Mouse (Mus musculus) frontal cortex, adult 2 months (tissue): ENCODE results near the gene Plbd2. TPM values are rescaled to one million over a fixed set of nuclear protein-coding genes. Genes with fewer than 3 reads are reported as not detected.

ENCODE experiments used
- DNase-seq, 2 experiments: peaks; one replicate each; pipeline ENCODE4 v3.0.0; 2022; ENCODE audit warnings: low spot score in 1 of 2; ENCODE audit errors: extremely low spot score in 1 of 2
- polyA plus RNA-seq: library from polyadenylated mRNA; depleted of rRNA; stranded (reverse); fragments of >200 nt; gene quantifications from 2 replicates; pipeline ENCODE4 v1.2.3, GENCODE M21; 2012; rRNA removed

The Plbd2 gene
- 38.8 and 42.7 TPM in 2 replicates for polyA plus RNA-seq

DNA sequence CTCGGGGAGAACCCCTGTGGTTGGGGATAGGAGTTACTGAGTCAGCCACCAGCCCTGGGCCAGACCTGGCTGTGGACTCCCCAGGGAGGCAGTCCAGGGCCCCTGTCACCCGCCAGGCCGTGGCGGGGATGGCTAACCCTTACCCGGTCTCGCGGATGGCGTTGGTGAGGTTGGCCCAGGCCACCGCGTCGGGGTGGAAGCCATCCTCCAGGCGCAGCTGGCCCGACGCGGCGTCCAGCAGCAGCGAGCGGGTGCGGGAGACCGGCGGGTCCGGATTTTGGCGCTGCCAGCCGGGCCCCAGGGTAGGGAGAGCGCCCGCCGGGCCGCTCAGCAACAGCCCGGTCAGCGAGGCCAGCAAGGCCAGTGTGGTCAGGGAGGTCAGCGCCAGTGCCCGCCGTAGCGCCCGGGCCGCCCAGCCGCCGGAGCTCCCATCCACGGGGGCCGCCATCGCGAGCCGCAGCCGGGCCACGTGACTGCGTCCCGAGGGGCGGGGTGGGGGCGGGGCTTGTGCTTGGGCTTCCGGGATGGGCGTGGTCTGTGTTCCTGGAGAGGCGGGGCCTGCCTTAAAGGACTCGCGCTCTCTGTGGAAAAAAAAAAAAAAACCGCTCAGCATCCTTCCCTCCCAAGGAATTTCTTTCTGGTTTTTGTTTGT lies at the start of gene Plbd2:
TSS of gene Plbd2 (minus strand) at position 482 of the 652 bp plus-strand sequence.
- peak in 1 of 2 experiments; percentile 83 for DNase-seq

DNA sequence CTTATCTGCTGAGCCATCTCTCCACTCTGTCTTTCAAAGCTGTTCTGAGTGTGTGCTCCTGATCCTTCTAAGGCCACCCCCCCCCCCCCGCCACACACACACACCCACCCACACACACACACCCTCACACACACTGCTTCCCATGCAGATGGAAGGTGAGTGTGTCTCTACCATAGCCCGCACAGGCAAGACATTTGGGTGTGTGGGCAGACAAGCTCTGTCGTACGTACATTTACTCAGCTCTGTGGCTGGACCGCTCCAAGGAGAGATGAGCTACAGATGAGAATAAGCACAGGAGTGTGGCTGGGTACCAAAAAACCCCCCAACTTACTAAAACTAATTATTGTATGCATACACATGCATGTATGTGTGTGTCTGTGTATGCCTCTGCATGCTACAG lies 47.2 kb upstream of the Plbd2 start:
- no peak for DNase-seq

DNA sequence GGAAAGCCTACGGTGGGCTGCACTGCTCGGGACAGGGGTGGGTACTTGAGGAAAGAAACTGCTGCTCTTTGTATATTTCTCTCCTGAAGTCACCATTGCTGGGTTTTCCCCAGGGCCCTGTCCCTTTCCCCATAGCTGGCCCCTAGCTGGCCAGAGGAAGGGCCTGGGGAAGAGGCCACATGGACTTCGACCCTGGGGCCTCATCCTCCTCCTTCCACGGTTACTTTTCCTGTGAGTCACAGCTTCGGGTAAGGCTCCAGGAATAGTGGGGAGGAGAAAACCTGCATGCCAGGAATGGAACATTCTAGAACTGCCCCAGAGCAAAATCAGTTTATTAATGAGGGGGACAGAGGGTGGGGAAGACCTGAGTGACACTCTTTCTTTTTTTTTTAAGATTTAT lies 46.7 kb upstream of the Plbd2 start:
- DNase-seq: no peak

DNA sequence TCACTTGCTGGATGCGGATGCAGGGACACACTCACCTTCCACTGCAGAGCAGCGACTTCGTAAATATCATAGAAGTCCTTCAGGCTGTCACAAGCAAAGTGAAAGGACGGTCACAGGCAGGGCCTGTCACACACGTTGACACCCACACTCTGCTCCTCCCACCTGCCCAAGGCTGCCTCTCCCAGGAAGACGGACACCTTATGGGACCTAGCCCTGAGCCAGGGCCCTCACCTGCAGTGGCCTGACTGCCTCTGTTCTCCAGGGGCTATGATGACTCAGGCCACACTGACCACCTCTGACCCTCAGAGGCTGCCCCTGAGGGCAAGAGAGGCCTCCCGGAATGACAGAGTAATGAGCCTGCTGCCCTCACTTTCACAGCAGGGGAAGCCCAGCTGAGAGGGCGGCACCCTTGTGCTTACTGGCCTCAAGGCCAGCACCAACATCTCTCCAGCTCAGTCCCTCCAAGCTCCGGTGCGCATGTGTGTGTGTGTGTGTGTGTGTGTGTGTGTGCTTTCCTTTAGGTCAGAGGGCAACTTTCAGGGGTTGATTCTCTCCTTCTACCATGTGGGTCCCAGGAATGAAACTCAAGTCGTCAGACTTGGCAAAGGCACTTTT lies 44.9 kb upstream of the Plbd2 start:
- no peak for DNase-seq

DNA sequence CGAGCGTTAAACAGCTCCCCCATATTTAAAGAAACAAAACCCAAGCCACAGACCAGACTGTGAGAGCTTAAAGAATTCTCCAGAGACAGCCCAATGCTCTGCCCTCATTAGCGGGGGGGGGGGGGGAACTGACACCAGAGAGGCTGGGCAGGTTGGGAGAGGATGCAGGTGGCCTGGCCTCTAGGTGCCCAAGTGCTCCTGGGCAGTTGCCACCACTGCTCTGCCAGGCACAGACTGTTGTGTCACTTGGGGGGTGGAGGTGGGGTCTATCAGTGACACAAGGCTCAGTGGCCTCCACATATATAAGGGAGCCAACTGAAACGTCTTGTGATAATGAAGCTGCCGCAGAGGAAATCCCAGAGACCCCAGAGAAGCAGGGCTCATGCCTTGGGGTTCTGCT lies 33.2 kb upstream of the Plbd2 start:
- no peak for DNase-seq

DNA sequence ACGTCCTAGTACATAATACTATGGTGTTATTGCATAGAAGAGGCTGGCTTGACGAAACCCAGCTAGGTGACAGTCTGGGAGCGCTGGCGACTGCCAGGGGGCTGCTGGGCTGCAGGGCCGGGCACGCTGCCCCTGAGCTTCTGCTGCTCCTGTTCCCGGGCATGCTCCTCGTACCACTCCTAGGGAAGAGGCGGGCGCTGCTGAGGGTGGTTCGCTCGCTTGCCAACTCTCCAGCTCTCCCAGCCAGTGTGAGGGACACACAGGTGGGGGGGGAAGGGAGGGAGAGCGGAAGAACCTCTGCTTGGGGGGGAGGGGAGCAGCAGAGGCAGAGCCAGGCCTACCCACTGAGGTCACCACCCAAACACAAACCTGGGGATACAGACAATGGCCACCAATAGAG lies 32.6 kb upstream of the Plbd2 start:
- peak in 1 of 2 experiments; percentile 48 for DNase-seq

DNA sequence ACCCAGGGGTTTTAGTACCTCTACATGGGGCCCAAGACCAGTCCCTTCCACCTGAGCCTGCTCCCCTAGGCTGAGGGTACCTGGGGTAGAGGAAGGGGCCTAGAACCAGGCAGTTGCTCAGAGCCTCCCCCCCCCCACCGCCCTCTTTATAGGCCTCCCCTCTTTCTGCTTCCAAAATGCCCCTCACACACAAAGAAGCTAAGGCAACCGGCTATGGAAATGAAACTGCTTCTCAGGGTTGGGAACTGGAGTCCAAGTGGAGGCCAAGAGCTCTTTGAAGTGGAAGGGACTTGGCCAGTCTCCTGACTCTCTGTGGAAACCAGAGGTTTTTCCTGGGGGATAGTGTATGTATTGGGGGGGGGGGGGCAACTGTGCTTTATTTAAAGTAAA lies 31.3 kb upstream of the Plbd2 start:
- DNase-seq: no peak

DNA sequence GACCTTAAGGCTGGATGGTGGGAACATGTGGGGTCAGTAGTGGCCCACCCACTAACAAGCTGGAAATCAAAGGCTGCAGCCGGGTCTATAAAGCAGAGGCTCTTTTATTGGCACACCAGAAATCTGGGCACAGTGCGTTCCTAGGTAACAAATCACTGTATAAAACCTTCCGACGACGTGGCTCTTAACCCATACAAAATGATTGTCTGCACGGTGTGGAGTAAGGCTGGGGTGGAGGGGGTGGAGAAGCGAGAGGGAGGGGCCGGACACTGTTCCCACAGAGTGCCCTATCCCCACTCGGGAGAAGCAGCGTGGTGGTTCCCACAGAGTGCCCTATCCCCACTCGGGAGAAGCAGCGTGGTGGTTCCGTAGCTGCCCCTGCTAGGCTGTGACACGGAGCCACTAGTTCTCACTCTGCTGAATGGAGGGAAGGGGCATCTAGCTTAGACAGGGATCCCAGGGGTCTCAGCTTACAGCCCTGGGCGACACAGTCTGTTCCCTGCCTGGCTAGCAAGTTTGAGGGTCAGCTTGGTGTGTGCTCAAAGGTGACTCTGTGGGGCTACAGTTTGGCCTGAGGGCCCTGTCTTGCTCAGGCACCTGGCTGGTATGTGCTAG lies 30.8 kb upstream of the Plbd2 start:
- DNase-seq: no peak

DNA sequence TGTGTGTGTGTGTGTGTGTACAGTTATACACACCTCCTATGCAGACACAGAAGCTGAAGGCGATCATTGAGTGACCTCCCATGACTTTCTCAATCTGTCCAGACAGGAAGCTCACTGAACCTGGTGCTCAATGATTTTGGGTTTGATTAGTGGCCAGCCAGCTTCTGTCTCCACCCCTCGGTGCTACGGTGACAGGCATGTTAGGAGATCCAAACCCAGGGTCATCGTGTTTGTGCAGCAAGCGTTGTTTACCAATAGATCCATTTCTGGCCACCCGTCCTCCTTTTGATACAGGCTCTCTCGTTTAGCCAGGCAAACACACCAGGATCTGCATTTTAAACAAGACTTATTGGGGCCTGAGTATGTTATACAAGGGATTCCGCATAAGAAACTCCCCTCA lies 28.2 kb upstream of the Plbd2 start:
- DNase-seq: no peak

DNA sequence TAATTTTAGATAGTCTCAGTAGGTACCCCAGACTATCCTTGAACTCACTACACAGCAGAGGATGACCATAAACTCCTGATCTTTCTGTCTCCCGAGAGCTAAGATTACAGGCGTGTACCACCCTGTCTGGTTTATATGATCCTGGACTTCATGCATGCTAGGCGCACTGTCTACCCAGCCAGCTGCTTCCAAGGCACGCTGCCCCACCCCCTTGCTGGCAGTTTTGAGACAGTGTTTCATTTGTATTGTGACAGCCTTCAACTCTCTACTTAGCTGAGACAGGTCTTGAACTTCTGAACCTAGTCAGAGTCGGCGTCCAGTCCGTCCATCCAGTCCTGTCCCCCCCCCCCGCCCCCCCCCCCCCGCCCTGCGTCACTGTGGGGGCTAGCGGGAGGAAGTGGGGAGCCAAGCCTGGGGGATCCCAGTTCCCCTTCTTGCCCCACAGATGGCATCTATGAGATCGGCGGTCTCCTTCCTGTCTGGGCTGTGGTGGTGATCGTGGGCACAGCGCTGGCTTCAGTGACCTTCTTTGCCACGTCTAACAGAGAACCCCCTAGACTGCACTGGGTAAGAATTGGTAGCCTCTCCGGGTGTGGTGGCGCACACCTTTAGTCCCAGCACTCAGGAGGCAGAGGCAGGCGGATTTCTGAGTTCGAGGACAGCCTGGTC lies 24.0 kb upstream of the Plbd2 start:
- DNase-seq: no peak

DNA sequence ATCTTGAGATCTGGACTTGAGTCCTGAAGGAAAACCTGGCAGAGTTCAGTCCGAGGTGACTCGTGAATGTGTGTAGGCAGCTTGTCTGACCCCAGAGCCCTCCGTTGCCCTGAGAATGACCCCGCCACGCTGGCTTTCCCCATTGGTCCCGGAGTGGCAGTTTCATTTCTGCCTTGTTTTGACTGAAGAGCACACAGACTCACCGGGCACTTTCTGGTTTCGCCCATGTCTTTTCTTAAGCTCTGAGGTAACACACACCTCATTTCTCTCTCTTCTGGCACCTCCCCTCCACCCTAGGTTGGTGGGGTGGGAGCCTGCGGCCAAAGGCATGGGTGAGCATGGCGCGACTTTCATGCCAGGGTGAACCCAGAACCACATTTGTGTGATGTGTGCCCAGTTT lies 22.9 kb upstream of the Plbd2 start:
- DNase-seq: no peak

DNA sequence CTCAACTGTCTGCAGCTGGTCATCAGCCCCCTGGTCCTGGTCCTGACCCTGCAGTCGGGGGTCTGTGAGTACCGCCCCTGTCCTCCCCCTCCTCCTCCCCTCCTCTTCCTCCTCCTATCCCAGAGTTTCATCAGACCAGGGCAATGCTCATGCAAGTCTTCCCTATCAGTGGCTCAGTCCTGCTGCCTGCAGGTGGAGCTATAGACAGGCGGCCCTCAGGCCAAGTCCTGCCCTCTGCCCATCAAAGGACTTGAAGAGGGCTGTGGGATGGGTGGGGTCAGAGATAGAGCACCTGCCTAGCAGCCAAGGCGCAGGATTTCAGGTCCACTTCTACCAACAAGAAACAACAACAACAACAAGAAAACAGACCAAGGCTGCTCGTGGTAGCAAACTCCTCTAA lies 22.3 kb upstream of the Plbd2 start:
- no peak for DNase-seq

DNA sequence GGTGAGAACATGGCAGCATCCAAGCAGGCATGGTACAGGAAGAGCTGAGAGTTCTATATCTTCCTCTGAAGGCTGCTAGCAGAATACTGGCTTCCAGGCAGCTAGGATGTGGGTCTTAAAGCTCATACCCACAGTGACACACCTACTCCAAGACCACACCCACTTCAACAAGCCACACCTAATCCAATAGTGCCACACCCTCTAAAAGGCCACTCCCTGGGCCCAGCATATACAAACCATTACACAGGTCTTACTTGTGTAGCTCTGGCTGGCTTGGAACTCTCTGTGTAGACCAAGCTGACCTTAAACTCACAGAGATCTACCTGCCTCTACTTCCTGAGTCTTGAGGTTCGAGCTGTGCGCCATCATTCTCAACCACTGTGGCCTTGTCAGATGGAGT lies 21.3 kb upstream of the Plbd2 start:
- DNase-seq: no peak

DNA sequence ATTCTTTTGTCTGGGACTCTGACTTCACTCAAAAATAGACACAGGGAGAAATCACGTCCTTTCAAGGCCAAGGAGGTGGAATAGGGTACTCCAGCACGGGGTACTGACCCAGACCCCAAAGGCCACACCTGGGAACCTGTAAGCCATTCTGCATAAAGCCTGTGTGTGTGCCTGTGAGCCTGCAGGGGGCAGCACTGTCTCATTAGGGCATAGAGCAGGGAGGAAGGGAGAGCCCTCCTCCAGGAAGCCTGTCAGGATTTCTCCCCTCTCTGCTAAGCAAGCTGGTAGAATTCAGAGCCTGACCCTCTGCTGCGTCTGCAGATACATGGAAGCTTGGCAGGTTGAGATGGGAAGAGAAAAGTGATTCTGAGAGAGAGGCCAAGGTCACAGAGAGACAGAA lies 19.2 kb upstream of the Plbd2 start:
- DNase-seq: no peak

DNA sequence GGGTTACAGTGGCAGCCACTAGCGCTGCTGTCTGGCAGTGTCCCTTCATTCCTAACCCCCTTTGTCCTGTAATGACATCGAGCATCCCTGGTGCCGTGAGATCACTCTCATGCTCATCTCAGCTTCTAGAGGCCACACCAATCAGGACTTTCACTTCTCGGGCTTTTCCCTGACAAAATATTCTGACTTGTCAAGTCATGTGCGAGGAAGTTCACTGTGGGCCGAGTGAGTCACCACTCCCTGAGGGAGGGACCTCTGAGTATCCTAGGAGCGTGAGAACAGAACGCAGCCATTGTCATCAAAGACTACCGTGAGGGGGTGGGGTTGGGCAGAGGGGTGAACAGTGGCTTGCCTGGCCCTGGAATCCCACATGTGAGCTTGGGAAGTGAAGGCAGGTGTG lies 14.1 kb upstream of the Plbd2 start:
- DNase-seq: no peak

DNA sequence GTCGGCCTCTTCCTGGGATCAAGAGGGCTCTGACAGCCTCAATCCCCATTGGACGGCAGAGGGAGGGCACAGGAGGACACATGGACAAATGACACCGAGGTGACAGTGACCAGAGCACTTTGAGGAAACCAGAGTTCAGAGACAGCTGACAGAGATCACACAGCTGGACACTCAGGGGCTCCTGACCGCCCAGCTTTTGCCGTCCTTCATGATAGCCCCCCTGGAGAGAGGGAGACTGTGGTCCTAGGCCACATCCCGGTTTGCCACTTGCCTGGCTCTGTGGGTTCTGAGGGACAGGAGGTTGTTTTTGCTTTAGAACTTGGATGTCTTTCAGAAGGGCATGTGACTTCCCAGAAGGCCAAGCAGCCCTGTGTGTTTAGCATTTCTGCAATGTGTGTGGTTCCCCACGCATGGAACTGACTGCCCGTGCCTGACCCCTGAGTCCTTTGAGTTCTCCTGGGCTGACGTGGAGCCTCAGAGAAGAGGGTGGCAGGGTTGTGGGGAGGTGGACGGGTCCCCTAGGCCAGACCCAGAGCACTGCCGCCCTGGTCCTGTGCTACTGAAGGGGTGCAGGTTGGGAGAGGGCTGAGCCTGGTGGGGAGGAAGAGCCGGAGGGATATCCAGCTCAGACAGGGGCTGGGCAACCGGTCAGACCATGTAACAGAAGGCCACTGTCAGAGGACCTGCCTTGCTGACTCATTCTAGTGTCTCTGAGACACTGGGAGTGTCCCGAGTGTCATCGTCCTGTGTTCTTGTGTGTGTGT lies 13.0 kb upstream of the Plbd2 start:
- DNase-seq: no peak

DNA sequence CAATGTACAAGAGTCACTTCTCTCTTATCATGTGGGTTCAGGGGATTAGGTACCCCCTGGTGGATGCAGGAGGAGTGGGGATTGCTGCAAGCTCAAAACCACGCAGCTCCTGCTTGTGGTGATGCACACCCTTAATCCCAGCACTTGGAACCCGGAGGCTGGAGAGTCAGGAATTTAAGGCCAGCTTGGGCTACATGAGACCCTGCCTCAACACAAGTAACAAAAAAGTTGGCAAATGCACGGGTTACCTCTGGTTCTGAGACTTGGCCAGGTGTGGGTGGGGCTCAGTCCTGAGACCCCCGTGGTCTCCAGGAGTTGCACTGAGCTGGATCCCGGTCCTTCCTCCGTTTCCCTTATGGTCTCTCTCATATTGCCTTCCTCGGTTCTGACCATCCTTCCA lies 12.0 kb upstream of the Plbd2 start:
- DNase-seq: no peak

DNA sequence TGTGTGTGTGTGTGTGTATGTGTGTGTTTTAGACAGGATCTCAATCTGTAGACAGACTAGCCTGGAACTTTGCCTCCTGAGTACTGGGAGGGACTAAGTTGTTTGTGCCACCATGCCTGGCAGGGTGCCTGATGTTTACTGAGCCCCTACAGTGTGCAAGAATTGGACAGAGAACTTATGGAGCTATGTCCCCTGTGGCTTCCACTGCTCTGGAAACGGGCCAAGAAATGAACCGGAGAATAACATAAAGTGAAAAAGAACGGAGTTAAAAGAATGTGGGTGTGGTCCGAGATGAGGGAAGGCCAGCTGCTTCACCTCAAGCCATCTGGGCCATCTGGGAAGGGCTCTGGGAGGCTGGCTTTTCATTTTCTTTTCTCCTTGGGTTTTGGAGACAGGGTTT lies 11.3 kb upstream of the Plbd2 start:
- DNase-seq: no peak

DNA sequence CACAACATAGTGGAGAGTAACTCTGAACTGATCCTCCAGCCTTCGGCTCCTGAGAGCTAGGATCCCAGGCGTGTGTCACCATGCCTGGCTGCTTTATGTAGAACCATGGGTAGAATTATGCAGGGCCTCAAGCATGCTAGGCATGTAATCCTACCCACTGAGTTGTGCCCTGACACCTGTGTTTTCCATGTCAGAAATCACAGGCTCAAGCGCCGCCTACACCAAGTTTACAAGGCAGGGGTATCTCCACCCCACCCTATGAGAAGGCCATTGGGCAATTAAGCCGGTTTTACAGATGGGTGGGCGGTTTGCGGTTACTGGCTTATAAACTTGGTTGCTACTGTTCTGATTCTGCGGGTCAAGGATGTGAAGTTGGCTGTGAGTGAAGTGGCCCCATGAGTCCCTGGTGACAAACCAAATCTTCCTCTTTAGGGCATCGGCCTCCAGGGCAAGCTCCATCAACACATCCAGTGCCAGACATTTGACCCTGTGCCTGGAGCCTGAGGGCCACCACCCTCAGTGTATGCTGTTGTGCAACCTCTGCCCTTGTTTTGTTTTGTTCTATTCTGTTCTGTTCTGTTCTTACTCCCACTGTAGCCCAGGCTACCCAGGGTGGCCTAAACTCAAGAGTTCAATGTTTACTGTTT lies 10.7 kb upstream of the Plbd2 start:
- no peak for DNase-seq

DNA sequence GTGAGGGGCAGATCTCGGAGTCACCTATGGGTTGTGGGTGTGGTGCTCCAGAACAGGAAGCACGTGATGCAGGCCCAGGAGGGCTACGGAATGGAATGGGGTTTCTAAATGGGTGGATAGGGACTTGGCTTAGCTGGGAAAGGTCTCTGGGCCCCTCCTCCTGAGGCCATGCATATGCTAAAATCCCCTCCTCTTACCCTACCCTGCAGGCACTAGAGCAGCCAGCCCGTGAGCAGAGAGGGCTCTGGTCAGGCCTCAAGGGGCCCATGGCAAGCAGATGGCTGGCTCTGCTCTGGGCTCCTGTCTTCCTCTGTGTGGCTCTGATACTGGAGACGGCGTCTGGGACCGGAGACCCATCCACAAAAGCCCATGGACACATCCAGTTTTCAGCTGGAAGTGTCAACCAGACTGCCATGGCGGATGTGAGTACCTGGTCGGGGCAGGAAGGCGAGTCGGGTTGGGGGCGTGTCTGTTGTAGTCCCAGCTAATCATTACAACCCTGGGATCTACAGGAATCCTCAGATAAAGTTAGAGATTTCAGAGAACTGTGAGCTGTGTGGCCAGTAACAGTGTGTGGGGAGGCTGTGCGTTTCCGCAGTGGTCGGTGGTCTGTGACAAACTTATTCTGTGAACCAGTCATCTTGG lies 9.6 kb upstream of the Plbd2 start:
- no peak for DNase-seq
